Mouse (Mus musculus) embryonic facial prominence, embryonic 12.5 days (tissue): Measurements from ENCODE around the gene Pcbp2. TPM values are rescaled to one million over a fixed set of nuclear protein-coding genes. Genes with fewer than 3 reads are reported as not detected.
A peak's percentile ranks its signal among the peaks of the same experiment; 100 is the strongest.

ENCODE experiments used
- ATAC-seq: fragments of 200-750 bp; cut with Nextera tagmentation; 2 replicates; pipeline ENCODE4 v1.8.0; 2017; ENCODE audit not compliant: insufficient number of reproducible peaks, insufficient read depth, low FRiP score, low TSS enrichment
- H3K27ac ChIP-seq: fragments of 300-500 bp; sonication (generic); 2 replicates; pipeline ENCODE4 v1.5.1; 2016; ENCODE audit warnings: mild to moderate bottlenecking
- H3K27me3 ChIP-seq: fragments of 300-500 bp; sonication (generic); 2 replicates; pipeline ENCODE4 v1.6.1; 2016; ENCODE audit warnings: mild to moderate bottlenecking, moderate library complexity
- H3K36me3 ChIP-seq: fragments of 300-500 bp; sonication (generic); 2 replicates; pipeline ENCODE4 v1.6.1; 2016; ENCODE audit warnings: mild to moderate bottlenecking
- H3K4me1 ChIP-seq: fragments of 300-500 bp; sonication (generic); 2 replicates; pipeline ENCODE4 v1.6.1; 2016
- H3K4me2 ChIP-seq: fragments of 300-500 bp; sonication (generic); replicated peaks from 2 replicates; pipeline ENCODE4 v1.6.1; 2016; ENCODE audit warnings: mild to moderate bottlenecking, moderate library complexity
- H3K4me3 ChIP-seq: fragments of 300-500 bp; sonication (generic); 2 replicates; pipeline ENCODE4 v1.5.1; 2016; ENCODE audit warnings: mild to moderate bottlenecking
- H3K9ac ChIP-seq: fragments of 300-500 bp; sonication (generic); 2 replicates; pipeline ENCODE4 v1.6.1; 2016; ENCODE audit warnings: mild to moderate bottlenecking, moderate library complexity
- H3K9me3 ChIP-seq: fragments of 300-500 bp; sonication (generic); 2 replicates; pipeline ENCODE4 v1.6.1; 2016; ENCODE audit warnings: mild to moderate bottlenecking, moderate library complexity
- WGBS: fragments of 180-500 bp; shearing (Covaris S2); methylation state at CpG from one replicate; pipeline ENCODE4 v1.1.7; 2016; 5-methylcytosine and 5-hydroxymethylcytosine counted together
- polyA plus RNA-seq: library from polyadenylated mRNA; unstranded; fragments of >200 nt; fragmentation: Nextera tagmentation; extraction: Ambion mirVana; gene quantifications from 2 replicates; pipeline ENCODE4 v1.2.1, GENCODE M21; 2016

Pcbp2 gene
- polyA plus RNA-seq, 1 experiment from 2014 or later: 230 TPM

- no peak for ATAC-seq
- 95% methylated on average over 9 of the region's 9 CpGs for WGBS
- H3K27me3 ChIP-seq: no peaks in the 10 kb centered on the region
- H3K36me3 ChIP-seq: peaks cover 4% of the 10 kb centered on the region; the same call in 1 of the 2 replicates
- no peak overlapping the region for H3K4me3 ChIP-seq
- H3K9me3 ChIP-seq: no peaks in the 10 kb centered on the region
- no peak overlapping the region for H3K9ac ChIP-seq
- H3K4me1 ChIP-seq: peaks cover 12% of the 10 kb centered on the region; the same call in 1 of the 2 replicates
- H3K4me2 ChIP-seq: no peak overlapping the region
- no peak overlapping the region for H3K27ac ChIP-seq
Measured at GRCm38 (mm10) chr15:102468675-102469370, 1.5 kb upstream of the Pcbp2 start.

GRCm38 (mm10) chr15:102470605-102471294 is 411 bp downstream of the Pcbp2 start:
- Histone ChIP-seq H3K4me1 (peaks cover 12% of the 10 kb centered on the region; the same call in 1 of the 2 replicates), H3K4me2 (peak overlapping the region; percentile 68), H3K9me3 (no peaks in the 10 kb centered on the region), H3K4me3 (peak overlapping the region; percentile 85), H3K27me3 (no peaks in the 10 kb centered on the region), H3K36me3 (peaks cover 22% of the 10 kb centered on the region), H3K9ac (peak overlapping the region; percentile 94), H3K27ac (peak overlapping the region; percentile 98)
- ATAC-seq: peak; percentile 38; the same call in 1 of the 2 replicates
- under 1% methylated on average over 51 of the region's 67 CpGs for WGBS

- no peak for ATAC-seq
- Histone ChIP-seq H3K4me3 (peak overlapping the region; percentile 85), H3K9me3 (no peaks in the 10 kb centered on the region), H3K27me3 (no peaks in the 10 kb centered on the region), H3K4me2 (peak overlapping the region; percentile 68), H3K9ac (peak overlapping the region; percentile 94), H3K27ac (peak overlapping the region; percentile 98), H3K4me1 (peaks cover 12% of the 10 kb centered on the region; the same call in 1 of the 2 replicates), H3K36me3 (peaks cover 28% of the 10 kb centered on the region)
- under 1% methylated on average over 10 of the region's 10 CpGs for WGBS
Measured at GRCm38 (mm10) chr15:102471295-102471645, 931 bp downstream of the Pcbp2 start.

- peak overlapping the region; percentile 94 for H3K9ac ChIP-seq
Measured at GRCm38 (mm10) chr15:102471727-102472126, 1.4 kb downstream of the Pcbp2 start.

GRCm38 (mm10) chr15:102473246-102473645 is 2.9 kb downstream of the Pcbp2 start:
- Histone ChIP-seq H3K4me1 (peaks cover 12% of the 10 kb centered on the region; the same call in 1 of the 2 replicates), H3K27ac (no peak overlapping the region), H3K27me3 (no peaks in the 10 kb centered on the region), H3K4me3 (no peak overlapping the region), H3K9me3 (no peaks in the 10 kb centered on the region), H3K9ac (no peak overlapping the region), H3K4me2 (peak overlapping the region; percentile 27; the same call in 1 of the 2 replicates), H3K36me3 (peaks cover 46% of the 10 kb centered on the region)
- WGBS: 64% methylated on average over 2 of the region's 2 CpGs
- no peak for ATAC-seq

More at GRCm38 (mm10) chr15:102471727-102472126, 1.4 kb downstream of the Pcbp2 start:
- H3K27me3 ChIP-seq: no peaks in the 10 kb centered on the region
- H3K9me3 ChIP-seq: no peaks in the 10 kb centered on the region
- H3K4me1 ChIP-seq: peaks cover 12% of the 10 kb centered on the region; the same call in 1 of the 2 replicates
- peak overlapping the region; percentile 85 for H3K4me3 ChIP-seq
- ATAC-seq: no peak
- H3K4me2 ChIP-seq: peak overlapping the region; percentile 68
- peaks cover 32% of the 10 kb centered on the region for H3K36me3 ChIP-seq
- H3K27ac ChIP-seq: no peak overlapping the region

- Histone ChIP-seq H3K4me2 (no peak overlapping the region), H3K27ac (no peak overlapping the region), H3K4me3 (no peak overlapping the region), H3K27me3 (no peaks in the 10 kb centered on the region), H3K36me3 (peaks cover 57% of the 10 kb centered on the region), H3K9ac (no peak overlapping the region), H3K4me1 (peaks cover 12% of the 10 kb centered on the region; the same call in 1 of the 2 replicates), H3K9me3 (no peaks in the 10 kb centered on the region)
- no peak for ATAC-seq
- 92% methylated on average over 2 of the region's 2 CpGs for WGBS
Measured at GRCm38 (mm10) chr15:102474520-102474919, 4.2 kb downstream of the Pcbp2 start.

GRCm38 (mm10) chr15:102483136-102483535 is 12.8 kb downstream of the Pcbp2 start:
- no peak overlapping the region for H3K4me3 ChIP-seq
- no peaks in the 10 kb centered on the region for H3K27me3 ChIP-seq
- no peak overlapping the region for H3K27ac ChIP-seq
- no peak overlapping the region for H3K4me2 ChIP-seq
- peaks cover 76% of the 10 kb centered on the region for H3K36me3 ChIP-seq
- no peaks in the 10 kb centered on the region for H3K9me3 ChIP-seq
- H3K9ac ChIP-seq: no peak overlapping the region
- no peak for ATAC-seq
- H3K4me1 ChIP-seq: no peaks in the 10 kb centered on the region
- WGBS: 89% methylated on average over 3 of the region's 3 CpGs

- no peak overlapping the region for H3K27ac ChIP-seq
- H3K27me3 ChIP-seq: no peaks in the 10 kb centered on the region
- no peak for ATAC-seq
- H3K9ac ChIP-seq: no peak overlapping the region
- H3K36me3 ChIP-seq: peaks cover 82% of the 10 kb centered on the region
- no peaks in the 10 kb centered on the region for H3K9me3 ChIP-seq
- no peaks in the 10 kb centered on the region for H3K4me1 ChIP-seq
- no peak overlapping the region for H3K4me3 ChIP-seq
- no peak overlapping the region for H3K4me2 ChIP-seq
- 90% methylated on average over 12 of the region's 12 CpGs for WGBS
Measured at GRCm38 (mm10) chr15:102485853-102486252, 15.5 kb downstream of the Pcbp2 start.

GRCm38 (mm10) chr15:102487664-102488063 is 17.3 kb downstream of the Pcbp2 start:
- Histone ChIP-seq H3K4me2 (no peak overlapping the region), H3K4me3 (no peak overlapping the region), H3K4me1 (no peaks in the 10 kb centered on the region), H3K27ac (no peak overlapping the region), H3K9me3 (no peaks in the 10 kb centered on the region), H3K27me3 (no peaks in the 10 kb centered on the region), H3K9ac (no peak overlapping the region), H3K36me3 (peaks cover 83% of the 10 kb centered on the region)
- 66% methylated on average over 1 of the region's 1 CpGs for WGBS
- no peak for ATAC-seq

GRCm38 (mm10) chr15:102498322-102498721 is 28.0 kb downstream of the Pcbp2 start:
- H3K4me1 ChIP-seq: no peaks in the 10 kb centered on the region
- no peak overlapping the region for H3K9ac ChIP-seq
- ATAC-seq: no peak
- no peaks in the 10 kb centered on the region for H3K9me3 ChIP-seq
- no peaks in the 10 kb centered on the region for H3K27me3 ChIP-seq
- H3K27ac ChIP-seq: no peak overlapping the region
- no peak overlapping the region for H3K4me3 ChIP-seq
- peaks cover 80% of the 10 kb centered on the region for H3K36me3 ChIP-seq
- WGBS: 94% methylated on average over 3 of the region's 3 CpGs
- H3K4me2 ChIP-seq: no peak overlapping the region

- no peaks in the 10 kb centered on the region for H3K27me3 ChIP-seq
- no peak for ATAC-seq
- no peak overlapping the region for H3K4me2 ChIP-seq
- H3K4me3 ChIP-seq: no peak overlapping the region
- peaks cover 81% of the 10 kb centered on the region for H3K36me3 ChIP-seq
- no peak overlapping the region for H3K9ac ChIP-seq
- WGBS: 79% methylated on average over 3 of the region's 3 CpGs
- H3K4me1 ChIP-seq: no peaks in the 10 kb centered on the region
- H3K9me3 ChIP-seq: no peaks in the 10 kb centered on the region
- no peak overlapping the region for H3K27ac ChIP-seq
Measured at GRCm38 (mm10) chr15:102499370-102499769, 29.0 kb downstream of the Pcbp2 start.

GRCm38 (mm10) chr15:102499851-102500250 is 29.5 kb downstream of the Pcbp2 start:
- WGBS: 92% methylated on average over 6 of the region's 6 CpGs
- H3K9me3 ChIP-seq: no peaks in the 10 kb centered on the region
- no peak overlapping the region for H3K9ac ChIP-seq
- H3K27ac ChIP-seq: no peak overlapping the region
- peaks cover 81% of the 10 kb centered on the region for H3K36me3 ChIP-seq
- no peak overlapping the region for H3K4me2 ChIP-seq
- ATAC-seq: no peak
- no peaks in the 10 kb centered on the region for H3K4me1 ChIP-seq
- H3K4me3 ChIP-seq: no peak overlapping the region
- no peaks in the 10 kb centered on the region for H3K27me3 ChIP-seq
